Mouse (Mus musculus) forebrain, embryonic 13.5 days (tissue): ENCODE data around the gene AC153137.1. TPM values are rescaled to one million over a fixed set of nuclear protein-coding genes. Genes with fewer than 3 reads are reported as not detected.

Experiments
- ATAC-seq: fragments of 200-750 bp; cut with Nextera tagmentation; 2 replicates; pipeline ENCODE4 v1.8.0; 2017
- H3K27ac ChIP-seq: fragments of 300-500 bp; sonication (generic); 2 replicates; pipeline ENCODE4 v1.5.1; 2015; ENCODE audit warnings: inconsistent platforms, mild to moderate bottlenecking, moderate library complexity
- H3K27me3 ChIP-seq: fragments of 300-500 bp; sonication (generic); 2 replicates; pipeline ENCODE4 v1.6.1; 2015; ENCODE audit warnings: mild to moderate bottlenecking, inconsistent platforms
- H3K36me3 ChIP-seq: fragments of 300-500 bp; sonication (generic); 2 replicates; pipeline ENCODE4 v1.6.1; 2015; ENCODE audit warnings: mild to moderate bottlenecking, inconsistent platforms; ENCODE audit not compliant: poor library complexity, severe bottlenecking
- H3K4me1 ChIP-seq: fragments of 300-500 bp; sonication (generic); 2 replicates; pipeline ENCODE4 v1.6.1; 2015; ENCODE audit warnings: inconsistent platforms
- H3K4me2 ChIP-seq: fragments of 300-500 bp; sonication (generic); 2 replicates; pipeline ENCODE4 v1.6.1; 2015; ENCODE audit warnings: inconsistent platforms, mild to moderate bottlenecking, moderate library complexity
- H3K4me3 ChIP-seq: fragments of 300-500 bp; sonication (generic); 2 replicates; pipeline ENCODE4 v1.5.1; 2015; ENCODE audit warnings: mild to moderate bottlenecking, inconsistent platforms
- H3K9ac ChIP-seq: fragments of 300-500 bp; sonication (generic); 2 replicates; pipeline ENCODE4 v1.6.1; 2015; ENCODE audit warnings: mild to moderate bottlenecking, inconsistent platforms
- H3K9me3 ChIP-seq: fragments of 300-500 bp; sonication (generic); replicated peaks from 2 replicates; pipeline ENCODE4 v1.6.1; 2016; ENCODE audit warnings: inconsistent platforms
- WGBS: fragments of 180-500 bp; shearing (Covaris S2); methylation state at CpG from one replicate; pipeline ENCODE4 v1.1.7; 2015; 5-methylcytosine and 5-hydroxymethylcytosine counted together
- polyA plus RNA-seq: library from polyadenylated mRNA; unstranded; fragments of >200 nt; fragmentation: Nextera tagmentation; extraction: Ambion mirVana; gene quantifications from 2 replicates; pipeline ENCODE4 v1.2.1, GENCODE M21; 2015

The AC153137.1 gene
- polyA plus RNA-seq, 1 experiment from 2014 or later: not detected

DNA sequence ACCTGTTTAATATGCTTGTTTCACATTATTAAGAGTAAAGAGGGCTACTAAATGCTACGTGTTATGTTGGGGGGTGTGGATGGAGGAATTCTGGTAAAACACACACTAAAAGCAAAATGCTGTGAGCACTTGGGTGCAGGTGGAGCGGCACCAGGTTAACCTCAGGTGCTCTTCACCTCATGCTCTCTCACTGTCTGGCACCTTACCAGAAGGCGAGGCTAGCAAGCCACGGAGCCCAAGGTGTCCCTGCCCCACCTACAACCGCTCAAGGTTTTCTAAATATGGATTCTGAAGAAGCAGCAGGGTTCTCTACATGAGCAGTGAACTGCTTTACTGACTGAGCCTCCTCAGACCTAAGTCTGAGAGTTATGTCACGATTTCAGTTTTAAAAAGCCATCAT lies 32.6 kb downstream of the AC153137.1 start:
- no peak overlapping the region for H3K27ac ChIP-seq
- H3K9ac ChIP-seq: no peak overlapping the region
- H3K4me1 ChIP-seq: peaks cover 22% of the 10 kb centered on the region
- H3K27me3 ChIP-seq: no peaks in the 10 kb centered on the region
- H3K36me3 ChIP-seq: peaks cover 28% of the 10 kb centered on the region
- no peaks in the 10 kb centered on the region for H3K9me3 ChIP-seq
- no peak overlapping the region for H3K4me3 ChIP-seq
- no peak for ATAC-seq
- no peak overlapping the region for H3K4me2 ChIP-seq
- 93% methylated on average over 6 of the region's 6 CpGs for WGBS

DNA sequence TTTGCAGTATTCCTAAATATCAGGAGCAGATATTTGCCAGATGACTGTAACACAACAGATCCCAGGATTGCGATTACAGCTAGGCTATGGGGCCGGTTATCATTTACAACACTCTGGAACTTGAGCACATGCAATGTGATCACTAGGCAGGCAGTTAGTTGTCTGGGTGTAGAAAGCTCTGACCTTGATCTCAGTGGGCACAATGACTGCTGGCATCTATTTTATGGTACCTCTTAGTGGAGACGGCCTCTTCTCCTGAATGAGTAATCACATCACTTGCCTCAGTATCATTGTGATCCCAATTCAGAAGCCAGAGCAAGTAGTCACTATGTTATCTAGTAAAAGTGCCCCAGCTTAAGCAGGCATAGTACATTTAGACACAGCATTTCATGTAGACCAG lies 37.2 kb downstream of the AC153137.1 start:
- no peak overlapping the region for H3K4me2 ChIP-seq
- no peak overlapping the region for H3K4me3 ChIP-seq
- H3K27me3 ChIP-seq: no peaks in the 10 kb centered on the region
- H3K36me3 ChIP-seq: peaks cover 28% of the 10 kb centered on the region
- no peak overlapping the region for H3K9ac ChIP-seq
- peaks cover 4% of the 10 kb centered on the region for H3K4me1 ChIP-seq
- no peak overlapping the region for H3K27ac ChIP-seq
- H3K9me3 ChIP-seq: no peaks in the 10 kb centered on the region
- no peak for ATAC-seq
- WGBS: 82% methylated on average over 3 of the region's 3 CpGs

DNA sequence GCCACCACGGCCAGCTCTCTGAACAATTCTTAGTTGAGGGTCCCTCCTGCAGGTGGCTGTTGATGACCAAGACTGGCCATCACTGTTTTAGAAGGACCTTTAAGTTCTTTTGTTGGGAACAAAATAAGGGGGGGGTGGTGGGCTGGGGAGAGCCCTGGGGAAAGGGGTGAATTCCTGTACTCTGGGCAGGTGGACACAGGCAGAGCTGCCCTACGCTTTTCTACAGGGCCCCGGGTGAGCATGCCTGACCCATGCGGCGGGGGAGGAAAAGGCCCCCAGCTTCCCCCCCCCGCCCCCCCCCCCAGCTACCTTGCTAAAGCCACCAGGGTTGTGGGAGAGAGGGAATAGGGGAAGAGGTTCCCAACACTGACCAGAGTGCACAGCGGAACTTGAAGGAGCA lies 39.4 kb downstream of the AC153137.1 start:
- WGBS: 85% methylated on average over 7 of the region's 7 CpGs
- no peak overlapping the region for H3K4me3 ChIP-seq
- H3K36me3 ChIP-seq: peaks cover 9% of the 10 kb centered on the region
- H3K27ac ChIP-seq: no peak overlapping the region
- no peaks in the 10 kb centered on the region for H3K9me3 ChIP-seq
- H3K4me2 ChIP-seq: no peak overlapping the region
- H3K4me1 ChIP-seq: no peaks in the 10 kb centered on the region
- no peaks in the 10 kb centered on the region for H3K27me3 ChIP-seq
- H3K9ac ChIP-seq: no peak overlapping the region
- ATAC-seq: peak; percentile 63; the same call in 1 of the 2 replicates

DNA sequence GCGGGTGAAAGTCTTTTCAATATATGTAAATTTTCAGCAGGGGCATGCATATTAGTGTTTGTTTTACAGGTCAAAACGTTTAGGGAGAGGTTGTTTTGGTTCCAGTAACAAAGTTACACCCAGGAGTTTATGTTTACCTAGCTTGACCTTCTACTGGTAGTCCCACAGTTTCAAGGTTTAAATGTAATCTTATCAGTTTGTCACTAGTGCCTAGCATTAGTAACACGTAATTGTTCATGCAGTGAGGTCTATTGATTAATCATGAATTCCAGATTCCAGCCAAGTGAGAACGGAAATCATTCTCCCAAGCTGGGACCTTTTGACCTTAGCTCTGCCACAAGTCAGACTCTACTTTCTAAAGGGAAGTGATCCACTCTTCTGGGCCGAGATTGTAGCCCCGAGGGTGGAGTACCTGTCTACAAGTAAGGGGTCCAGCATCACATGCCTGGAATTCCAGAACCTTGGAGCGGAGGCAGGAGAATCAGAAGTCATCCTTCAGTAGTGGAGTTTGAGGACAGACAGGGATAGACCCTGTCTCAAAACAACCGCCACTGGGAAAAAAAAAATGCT lies 40.3 kb downstream of the AC153137.1 start:
- H3K4me3 ChIP-seq: no peak overlapping the region
- no peak overlapping the region for H3K27ac ChIP-seq
- WGBS: 79% methylated on average over 8 of the region's 8 CpGs
- H3K4me2 ChIP-seq: no peak overlapping the region
- H3K9ac ChIP-seq: no peak overlapping the region
- no peaks in the 10 kb centered on the region for H3K27me3 ChIP-seq
- H3K4me1 ChIP-seq: no peaks in the 10 kb centered on the region
- ATAC-seq: no peak
- peaks cover 6% of the 10 kb centered on the region for H3K36me3 ChIP-seq
- no peaks in the 10 kb centered on the region for H3K9me3 ChIP-seq

DNA sequence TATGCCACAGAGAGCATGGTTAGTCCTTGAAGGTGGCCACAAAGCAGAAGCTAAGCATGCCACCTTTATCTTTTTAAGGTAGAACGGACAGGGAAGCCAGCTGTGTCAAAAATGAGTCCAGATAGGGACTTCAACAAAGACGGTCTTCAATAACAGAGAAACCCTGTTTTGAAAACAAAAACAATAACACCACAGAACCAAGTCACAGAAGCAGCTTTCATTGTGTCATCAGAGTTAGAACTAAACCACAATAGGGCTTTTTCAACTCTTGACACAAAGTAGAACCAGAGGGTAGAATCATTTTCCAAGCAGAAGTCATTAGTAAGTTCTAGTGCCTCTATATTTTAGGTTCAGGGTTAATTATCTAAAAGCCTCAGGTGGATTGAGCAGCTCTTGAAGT lies 41.3 kb downstream of the AC153137.1 start:
- no peak overlapping the region for H3K4me3 ChIP-seq
- no peak overlapping the region for H3K9ac ChIP-seq
- WGBS: 81% methylated on average over 2 of the region's 2 CpGs
- no peak for ATAC-seq
- no peaks in the 10 kb centered on the region for H3K9me3 ChIP-seq
- H3K4me1 ChIP-seq: no peaks in the 10 kb centered on the region
- peaks cover 6% of the 10 kb centered on the region for H3K36me3 ChIP-seq
- no peak overlapping the region for H3K4me2 ChIP-seq
- H3K27ac ChIP-seq: no peak overlapping the region
- no peaks in the 10 kb centered on the region for H3K27me3 ChIP-seq

DNA sequence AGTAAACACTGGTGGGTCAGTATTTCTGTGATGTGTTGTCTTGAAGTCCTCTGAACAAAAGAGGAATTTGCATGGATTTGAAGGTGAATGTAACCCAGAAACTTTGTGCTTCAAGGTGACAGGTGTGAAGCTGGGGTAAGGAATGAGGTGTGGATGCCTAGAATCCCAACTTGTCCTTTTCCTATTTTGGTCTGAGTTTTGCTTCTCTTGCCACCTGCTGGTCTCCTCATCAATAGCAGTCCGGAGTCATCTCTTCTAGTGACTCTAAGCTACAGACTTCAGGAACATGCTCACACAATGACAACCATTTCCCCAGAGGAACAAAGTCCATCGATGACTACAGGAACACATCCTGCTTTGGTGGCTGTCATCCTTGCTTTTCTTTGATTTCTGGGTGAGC lies 46.9 kb downstream of the AC153137.1 start:
- no peak overlapping the region for H3K27ac ChIP-seq
- ATAC-seq: no peak
- H3K4me3 ChIP-seq: no peak overlapping the region
- H3K4me2 ChIP-seq: no peak overlapping the region
- H3K36me3 ChIP-seq: no peaks in the 10 kb centered on the region
- no peak overlapping the region for H3K9ac ChIP-seq
- no peaks in the 10 kb centered on the region for H3K4me1 ChIP-seq
- WGBS: 62% methylated on average over 2 of the region's 2 CpGs
- H3K9me3 ChIP-seq: no peaks in the 10 kb centered on the region
- H3K27me3 ChIP-seq: no peaks in the 10 kb centered on the region

DNA sequence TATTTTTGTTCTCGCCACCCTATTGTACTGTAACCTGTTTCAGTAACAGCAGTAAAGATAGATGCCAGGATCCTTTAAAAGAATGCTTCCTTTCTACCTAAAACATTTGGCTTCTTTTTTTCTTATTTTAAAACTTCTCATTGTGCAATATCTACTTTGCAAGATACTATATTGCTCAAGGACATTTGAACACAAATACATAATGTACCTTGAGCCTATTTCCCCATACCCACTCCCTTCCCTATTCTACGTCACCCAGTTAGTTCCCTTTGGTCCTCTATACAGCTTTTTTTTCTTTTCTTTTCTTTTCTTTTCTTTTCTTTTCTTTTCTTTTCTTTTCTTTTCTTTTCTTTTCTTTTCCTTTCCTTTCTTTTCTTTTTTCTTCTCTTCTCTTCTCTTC lies 47.6 kb downstream of the AC153137.1 start:
- no peak overlapping the region for H3K9ac ChIP-seq
- no peaks in the 10 kb centered on the region for H3K4me1 ChIP-seq
- WGBS: 91% methylated on average over 2 of the region's 2 CpGs
- H3K36me3 ChIP-seq: no peaks in the 10 kb centered on the region
- no peaks in the 10 kb centered on the region for H3K9me3 ChIP-seq
- H3K27me3 ChIP-seq: no peaks in the 10 kb centered on the region
- no peak overlapping the region for H3K4me3 ChIP-seq
- no peak overlapping the region for H3K4me2 ChIP-seq
- H3K27ac ChIP-seq: no peak overlapping the region
- ATAC-seq: no peak

Other genes starting within 250 kb of the AC153137.1 start
- 39.0 and 41.6 TPM in 2 replicates for gene Phf3, start 104.0 kb downstream of the AC153137.1 start, polyA plus RNA-seq
- gene Lgsn, start 198.4 kb upstream of the AC153137.1 start, polyA plus RNA-seq: not detected in 2 replicates
- not detected in 2 replicates for gene 4931428L18Rik, start 244.7 kb upstream of the AC153137.1 start, polyA plus RNA-seq
- not detected in 2 replicates for gene Pih1d3, start 244.9 kb upstream of the AC153137.1 start, polyA plus RNA-seq